Mouse (Mus musculus) neural tube, embryonic 14.5 days (tissue): ENCODE results near the gene Sco2. TPM values are rescaled to one million over a fixed set of nuclear protein-coding genes. Genes with fewer than 3 reads are reported as not detected.

Experiments used
- ATAC-seq: fragments of 200-750 bp; cut with Nextera tagmentation; 2 replicates; pipeline ENCODE4 v1.8.0; 2017; ENCODE audit warnings: low read depth, mild to moderate bottlenecking, moderate TSS enrichment, moderate library complexity
- H3K27ac ChIP-seq: fragments of 300-500 bp; sonication (generic); 2 replicates; pipeline ENCODE4 v1.5.1; 2014; ENCODE audit warnings: low read depth, mild to moderate bottlenecking, control low read depth, low read length, moderate library complexity, mixed read lengths
- H3K27me3 ChIP-seq: fragments of 300-500 bp; sonication (generic); 2 replicates; pipeline ENCODE4 v1.6.1; 2014; ENCODE audit warnings: low read length; ENCODE audit not compliant: control insufficient read depth, insufficient read depth
- H3K36me3 ChIP-seq: fragments of 300-500 bp; sonication (generic); 2 replicates; pipeline ENCODE4 v1.6.1; 2014; ENCODE audit warnings: low read length, mixed read lengths; ENCODE audit not compliant: control insufficient read depth, insufficient read depth
- H3K4me1 ChIP-seq: fragments of 300-500 bp; sonication (generic); 2 replicates; pipeline ENCODE4 v1.6.1; 2014; ENCODE audit warnings: low read length; ENCODE audit not compliant: control insufficient read depth, insufficient read depth
- H3K4me2 ChIP-seq: fragments of 300-500 bp; sonication (generic); 2 replicates; pipeline ENCODE4 v1.6.1; 2014; ENCODE audit warnings: mild to moderate bottlenecking, low read depth, low read length, control low read depth
- H3K4me3 ChIP-seq: fragments of 300-500 bp; sonication (generic); 2 replicates; pipeline ENCODE4 v1.5.1; 2014; ENCODE audit warnings: low read depth, low read length, control low read depth, mixed read lengths
- H3K9ac ChIP-seq: fragments of 300-500 bp; sonication (generic); replicated peaks from 2 replicates; pipeline ENCODE4 v1.6.1; 2014; ENCODE audit warnings: low read depth, mild to moderate bottlenecking, control low read depth, low read length, mixed read lengths
- H3K9me3 ChIP-seq: fragments of 300-500 bp; sonication (generic); 2 replicates; pipeline ENCODE4 v1.6.1; 2016; ENCODE audit warnings: low read length; ENCODE audit not compliant: control insufficient read depth
- WGBS: fragments of 180-500 bp; shearing (Covaris S2); extraction: QIAGEN DNeasy Blood & Tissue Kit; methylation state at CpG from one replicate; pipeline ENCODE4 v1.1.7; 2014; 5-methylcytosine and 5-hydroxymethylcytosine counted together
- polyA plus RNA-seq: library from polyadenylated mRNA; unstranded; fragments of >200 nt; fragmentation: Nextera tagmentation; extraction: Ambion mirVana; gene quantifications from 2 replicates; pipeline ENCODE4 v1.2.1, GENCODE M21; 2014

Sco2 gene
- polyA plus RNA-seq, 1 experiment from 2014 or later: 24.3 TPM

- no peak overlapping the region for H3K4me2 ChIP-seq
- H3K9ac ChIP-seq: no peak overlapping the region
- no peak overlapping the region for H3K4me3 ChIP-seq
- no peak for ATAC-seq
- no peaks in the 10 kb centered on the region for H3K9me3 ChIP-seq
- H3K4me1 ChIP-seq: no peaks in the 10 kb centered on the region
- H3K27ac ChIP-seq: no peak overlapping the region
- WGBS: 47% methylated on average over 1 of the region's 1 CpGs
- H3K36me3 ChIP-seq: no peaks in the 10 kb centered on the region
- no peaks in the 10 kb centered on the region for H3K27me3 ChIP-seq
Measured at GRCm38 (mm10) chr15:89341678-89342077, 32.0 kb downstream of the Sco2 start.

- Histone ChIP-seq H3K4me2 (no peak overlapping the region), H3K9ac (no peak overlapping the region), H3K4me1 (no peaks in the 10 kb centered on the region), H3K27ac (no peak overlapping the region), H3K27me3 (no peaks in the 10 kb centered on the region), H3K9me3 (no peaks in the 10 kb centered on the region), H3K36me3 (no peaks in the 10 kb centered on the region), H3K4me3 (no peak overlapping the region)
- ATAC-seq: no peak
- WGBS: 90% methylated on average over 3 of the region's 3 CpGs
Measured at GRCm38 (mm10) chr15:89340136-89340535, 33.5 kb downstream of the Sco2 start.

- Histone ChIP-seq H3K9ac (no peak overlapping the region), H3K27me3 (no peaks in the 10 kb centered on the region), H3K4me2 (no peak overlapping the region), H3K4me1 (no peaks in the 10 kb centered on the region), H3K9me3 (no peaks in the 10 kb centered on the region), H3K27ac (no peak overlapping the region), H3K4me3 (no peak overlapping the region), H3K36me3 (no peaks in the 10 kb centered on the region)
- ATAC-seq: no peak
- 96% methylated on average over 2 of the region's 2 CpGs for WGBS
Measured at GRCm38 (mm10) chr15:89339696-89340095, 34.0 kb downstream of the Sco2 start.

GRCm38 (mm10) chr15:89336422-89336821 is 37.2 kb downstream of the Sco2 start:
- Histone ChIP-seq H3K9ac (no peak overlapping the region), H3K36me3 (no peaks in the 10 kb centered on the region), H3K4me2 (no peak overlapping the region), H3K9me3 (no peaks in the 10 kb centered on the region), H3K27me3 (no peaks in the 10 kb centered on the region), H3K4me1 (no peaks in the 10 kb centered on the region), H3K4me3 (no peak overlapping the region), H3K27ac (no peak overlapping the region)
- no peak for ATAC-seq
- WGBS: 87% methylated on average over 14 of the region's 14 CpGs

GRCm38 (mm10) chr15:89334774-89335537 is 38.7 kb downstream of the Sco2 start:
- no peak overlapping the region for H3K4me2 ChIP-seq
- no peak overlapping the region for H3K4me3 ChIP-seq
- no peak for ATAC-seq
- H3K27ac ChIP-seq: no peak overlapping the region
- no peaks in the 10 kb centered on the region for H3K27me3 ChIP-seq
- 86% methylated on average over 17 of the region's 17 CpGs for WGBS
- H3K4me1 ChIP-seq: no peaks in the 10 kb centered on the region
- H3K9ac ChIP-seq: no peak overlapping the region
- H3K36me3 ChIP-seq: no peaks in the 10 kb centered on the region
- H3K9me3 ChIP-seq: no peaks in the 10 kb centered on the region

GRCm38 (mm10) chr15:89334271-89334670 is 39.4 kb downstream of the Sco2 start, which contains the start of gene Miox:
TSS of gene Miox (plus strand) at chr15:89334398.
- Histone ChIP-seq H3K27ac (no peak within 1 kb of the TSS), H3K4me1 (no peaks in the 10 kb centered on the region)

GRCm38 (mm10) chr15:89326441-89326840 is 47.2 kb downstream of the Sco2 start:
- ATAC-seq: no peak
- Histone ChIP-seq H3K4me3 (no peak overlapping the region), H3K27me3 (no peaks in the 10 kb centered on the region), H3K9ac (no peak overlapping the region), H3K4me1 (no peaks in the 10 kb centered on the region), H3K4me2 (no peak overlapping the region), H3K36me3 (no peaks in the 10 kb centered on the region), H3K9me3 (no peaks in the 10 kb centered on the region), H3K27ac (no peak overlapping the region)
- 69% methylated on average over 5 of the region's 5 CpGs for WGBS

More at GRCm38 (mm10) chr15:89334271-89334670, 39.4 kb downstream of the Sco2 start, which contains the start of gene Miox:
- Histone ChIP-seq H3K36me3 (no peaks in the 10 kb centered on the region), H3K27me3 (no peaks in the 10 kb centered on the region), H3K9me3 (no peaks in the 10 kb centered on the region), H3K4me3 (no peak within 1 kb of the TSS), H3K4me2 (no peak within 1 kb of the TSS), H3K9ac (no peak within 1 kb of the TSS)
- WGBS: 93% methylated on average over 7 of the region's 7 CpGs
- no peak for ATAC-seq

GRCm38 (mm10) chr15:89323656-89324055 is 50.0 kb downstream of the Sco2 start:
- 82% methylated on average over 4 of the region's 4 CpGs for WGBS
- Histone ChIP-seq H3K4me3 (no peak overlapping the region), H3K4me2 (no peak overlapping the region), H3K27ac (no peak overlapping the region), H3K4me1 (no peaks in the 10 kb centered on the region), H3K27me3 (no peaks in the 10 kb centered on the region), H3K9me3 (no peaks in the 10 kb centered on the region), H3K36me3 (no peaks in the 10 kb centered on the region), H3K9ac (no peak overlapping the region)
- no peak for ATAC-seq

- Histone ChIP-seq H3K9ac (no peak within 1 kb of the TSS), H3K4me2 (no peak within 1 kb of the TSS), H3K9me3 (no peaks in the 10 kb centered on the region), H3K4me3 (no peak within 1 kb of the TSS), H3K4me1 (no peaks in the 10 kb centered on the region), H3K36me3 (no peaks in the 10 kb centered on the region), H3K27me3 (no peaks in the 10 kb centered on the region), H3K27ac (no peak within 1 kb of the TSS)
- no peak for ATAC-seq
- WGBS: 5% methylated on average over 26 of the region's 26 CpGs
Measured at GRCm38 (mm10) chr15:89322670-89323522, 50.8 kb downstream of the Sco2 start, which contains the start of gene Adm2. TSS of gene Adm2 (plus strand) at chr15:89322720.
